Mouse (Mus musculus) lung, embryonic 16.5 days (tissue): Measurements from ENCODE around the gene Traf3ip1. TPM values are rescaled to one million over a fixed set of nuclear protein-coding genes. Genes with fewer than 3 reads are reported as not detected.
A peak's percentile ranks its signal among the peaks of the same experiment; 100 is the strongest.

ENCODE experiments used
- ATAC-seq: fragments of 200-750 bp; cut with Nextera tagmentation; 2 replicates; pipeline ENCODE4 v1.8.0; 2017; ENCODE audit warnings: low read depth, mild to moderate bottlenecking, moderate library complexity
- H3K27ac ChIP-seq: fragments of 300-500 bp; sonication (generic); 2 replicates; pipeline ENCODE4 v1.5.1; 2014; ENCODE audit warnings: mild to moderate bottlenecking, control low read depth, low read length
- H3K27me3 ChIP-seq: fragments of 300-500 bp; sonication (generic); 2 replicates; pipeline ENCODE4 v1.6.1; 2014; ENCODE audit warnings: low read depth, low read length, mixed read lengths; ENCODE audit not compliant: control insufficient read depth, insufficient read depth
- H3K36me3 ChIP-seq: fragments of 300-500 bp; sonication (generic); 2 replicates; pipeline ENCODE4 v1.6.1; 2014; ENCODE audit warnings: low read length; ENCODE audit not compliant: control insufficient read depth, insufficient read depth
- H3K4me1 ChIP-seq: fragments of 300-500 bp; sonication (generic); replicated peaks from 2 replicates; pipeline ENCODE4 v1.6.1; 2014; ENCODE audit warnings: low read length, mixed read lengths; ENCODE audit not compliant: control insufficient read depth, insufficient read depth
- H3K4me2 ChIP-seq: fragments of 300-500 bp; sonication (generic); 2 replicates; pipeline ENCODE4 v1.6.1; 2014; ENCODE audit warnings: low read depth, low read length, control low read depth
- H3K4me3 ChIP-seq: fragments of 300-500 bp; sonication (generic); 2 replicates; pipeline ENCODE4 v1.5.1; 2014; ENCODE audit warnings: mild to moderate bottlenecking, low read length, control low read depth
- H3K9ac ChIP-seq: fragments of 300-500 bp; sonication (generic); 2 replicates; pipeline ENCODE4 v1.6.1; 2014; ENCODE audit warnings: low read length, control low read depth
- H3K9me3 ChIP-seq: fragments of 300-500 bp; sonication (generic); 2 replicates; pipeline ENCODE4 v1.6.1; 2016; ENCODE audit warnings: low read length; ENCODE audit not compliant: control insufficient read depth
- WGBS: fragments of 180-500 bp; shearing (Covaris S2); extraction: QIAGEN DNeasy Blood & Tissue Kit; methylation state at CpG from one replicate; pipeline ENCODE4 v1.1.7; 2014; 5-methylcytosine and 5-hydroxymethylcytosine counted together
- polyA plus RNA-seq: library from polyadenylated mRNA; unstranded; fragments of >200 nt; fragmentation: Nextera tagmentation; extraction: Ambion mirVana; gene quantifications from 2 replicates; pipeline ENCODE4 v1.2.1, GENCODE M21; 2015

Traf3ip1 gene
- polyA plus RNA-seq, 1 experiment from 2014 or later: 13.0 TPM

DNA sequence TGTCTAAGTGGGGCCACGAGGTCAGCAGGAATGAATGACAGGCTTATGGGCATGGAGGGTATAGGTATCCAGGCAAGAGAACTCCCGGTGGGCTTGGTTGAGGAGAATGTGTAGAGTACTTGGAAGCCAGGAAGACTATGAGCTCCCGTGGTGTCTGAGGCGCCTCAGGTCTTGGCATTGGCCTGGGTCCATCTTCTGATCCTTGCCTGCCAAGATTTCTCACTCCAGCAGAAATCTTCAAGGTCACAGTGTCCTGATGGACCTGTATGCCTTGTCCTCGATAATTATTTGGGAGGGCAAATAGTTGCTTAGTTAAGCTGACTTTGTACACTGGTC, 10.5 kb upstream of the Traf3ip1 start:
- no peaks in the 10 kb centered on the region for H3K36me3 ChIP-seq
- peaks cover 3% of the 10 kb centered on the region; the same call in 1 of the 2 replicates for H3K4me1 ChIP-seq
- ATAC-seq: 0 out of 2 replicates have a peak, but pooled peaks have one; percentile 18
- H3K4me3 ChIP-seq: no peak overlapping the region
- H3K4me2 ChIP-seq: no peak overlapping the region
- H3K27me3 ChIP-seq: no peaks in the 10 kb centered on the region
- WGBS: 55% methylated on average over 5 of the region's 5 CpGs
- H3K9ac ChIP-seq: no peak overlapping the region
- H3K27ac ChIP-seq: no peak overlapping the region
- no peaks in the 10 kb centered on the region for H3K9me3 ChIP-seq

DNA sequence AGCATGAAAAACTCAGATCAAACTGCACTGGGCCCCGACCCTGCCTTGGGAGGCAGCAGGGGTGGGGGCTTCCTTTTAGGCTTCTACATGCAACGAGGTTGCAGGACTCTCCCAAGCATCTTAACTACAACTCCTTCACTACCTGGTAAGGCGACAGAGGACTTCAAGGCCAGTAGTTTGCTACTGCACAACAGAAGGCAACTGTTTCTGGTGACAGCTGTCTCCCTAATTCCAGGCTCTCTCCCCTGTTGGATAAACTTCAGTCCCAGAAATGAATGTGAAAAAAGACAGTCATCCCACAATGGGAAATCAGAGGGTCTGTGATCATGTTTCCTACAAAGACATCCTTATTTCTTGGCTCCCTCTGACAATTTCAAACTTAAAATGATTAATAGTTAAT, 9.0 kb upstream of the Traf3ip1 start:
- Histone ChIP-seq H3K36me3 (no peaks in the 10 kb centered on the region), H3K4me2 (no peak overlapping the region), H3K9ac (no peak overlapping the region), H3K9me3 (no peaks in the 10 kb centered on the region), H3K27ac (no peak overlapping the region), H3K4me3 (no peak overlapping the region), H3K4me1 (peaks cover 3% of the 10 kb centered on the region; the same call in 1 of the 2 replicates), H3K27me3 (no peaks in the 10 kb centered on the region)
- no peak for ATAC-seq
- WGBS: 65% methylated on average over 3 of the region's 3 CpGs

DNA sequence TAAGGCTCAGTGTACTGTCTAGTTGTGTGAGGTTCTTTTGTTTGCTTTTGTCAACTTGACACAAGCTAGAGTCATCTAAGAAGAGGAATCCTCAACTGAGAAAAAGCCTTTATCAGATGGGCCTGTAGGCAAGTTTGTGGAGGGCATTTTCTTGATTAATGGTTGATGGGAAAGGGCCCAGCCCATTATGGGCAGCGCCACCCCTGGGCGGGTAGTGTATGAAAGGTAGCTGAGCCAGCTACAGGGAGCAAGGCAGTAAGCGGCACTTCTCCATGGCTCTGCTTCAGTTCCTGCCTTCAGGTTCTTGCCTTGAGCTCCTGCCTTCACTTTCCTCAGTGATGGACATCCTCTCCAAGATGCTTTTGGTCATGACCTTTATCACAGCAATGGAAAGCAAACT, 8.3 kb upstream of the Traf3ip1 start:
- Histone ChIP-seq H3K4me3 (no peak overlapping the region), H3K9me3 (no peaks in the 10 kb centered on the region), H3K27me3 (no peaks in the 10 kb centered on the region), H3K27ac (no peak overlapping the region), H3K4me1 (peaks cover 3% of the 10 kb centered on the region; the same call in 1 of the 2 replicates), H3K9ac (no peak overlapping the region), H3K36me3 (no peaks in the 10 kb centered on the region), H3K4me2 (no peak overlapping the region)
- WGBS: 76% methylated on average over 3 of the region's 3 CpGs
- no peak for ATAC-seq

DNA sequence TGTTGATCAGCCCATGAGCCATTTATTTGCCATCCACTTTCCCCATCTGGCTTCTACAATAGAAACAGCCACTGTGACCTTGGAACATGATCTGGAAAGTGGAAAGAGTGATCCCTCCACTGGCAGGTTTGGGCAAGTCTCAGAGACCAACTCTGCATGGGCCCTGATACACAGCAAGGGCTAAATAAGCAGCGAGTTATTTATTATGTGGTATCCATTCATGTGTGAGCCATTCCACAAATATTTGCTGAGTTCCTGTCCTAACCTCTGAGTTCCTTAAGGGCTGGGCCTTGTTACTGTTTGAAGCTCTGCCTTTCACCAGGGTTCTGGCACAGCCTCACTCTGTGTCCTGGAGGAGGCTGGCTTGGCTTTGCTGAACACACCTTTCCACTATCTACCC, 4.1 kb upstream of the Traf3ip1 start:
- Histone ChIP-seq H3K27me3 (no peaks in the 10 kb centered on the region), H3K4me2 (no peak overlapping the region), H3K36me3 (no peaks in the 10 kb centered on the region), H3K4me3 (no peak overlapping the region), H3K9ac (no peak overlapping the region), H3K9me3 (no peaks in the 10 kb centered on the region), H3K4me1 (peaks cover 6% of the 10 kb centered on the region), H3K27ac (no peak overlapping the region)
- 35% methylated on average over 1 of the region's 1 CpGs for WGBS
- ATAC-seq: no peak

DNA sequence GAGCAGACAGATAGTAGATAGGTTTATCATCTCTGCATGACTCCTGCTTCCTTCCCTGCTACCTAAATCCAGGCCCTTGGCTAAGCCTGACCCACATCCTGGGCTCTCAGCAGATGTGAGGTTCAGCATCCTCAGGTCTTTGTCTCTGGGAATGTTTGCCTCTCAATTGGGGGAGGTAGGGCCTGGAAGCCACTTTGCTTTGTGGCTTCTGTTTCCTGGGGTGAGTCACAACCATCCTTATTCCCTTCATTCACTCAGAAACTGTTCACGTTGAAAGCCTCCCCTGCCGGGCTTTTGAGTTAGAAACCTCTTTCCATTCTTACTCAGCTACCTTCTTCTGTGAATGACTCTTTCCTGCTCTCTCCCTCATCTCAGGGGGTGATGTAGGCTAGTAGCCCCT, 1.7 kb upstream of the Traf3ip1 start:
- Histone ChIP-seq H3K4me2 (no peak overlapping the region), H3K4me1 (peaks cover 16% of the 10 kb centered on the region), H3K9ac (no peak overlapping the region), H3K27me3 (no peaks in the 10 kb centered on the region), H3K9me3 (no peaks in the 10 kb centered on the region), H3K27ac (no peak overlapping the region), H3K4me3 (no peak overlapping the region), H3K36me3 (no peaks in the 10 kb centered on the region)
- no peak for ATAC-seq
- 53% methylated on average over 2 of the region's 2 CpGs for WGBS

DNA sequence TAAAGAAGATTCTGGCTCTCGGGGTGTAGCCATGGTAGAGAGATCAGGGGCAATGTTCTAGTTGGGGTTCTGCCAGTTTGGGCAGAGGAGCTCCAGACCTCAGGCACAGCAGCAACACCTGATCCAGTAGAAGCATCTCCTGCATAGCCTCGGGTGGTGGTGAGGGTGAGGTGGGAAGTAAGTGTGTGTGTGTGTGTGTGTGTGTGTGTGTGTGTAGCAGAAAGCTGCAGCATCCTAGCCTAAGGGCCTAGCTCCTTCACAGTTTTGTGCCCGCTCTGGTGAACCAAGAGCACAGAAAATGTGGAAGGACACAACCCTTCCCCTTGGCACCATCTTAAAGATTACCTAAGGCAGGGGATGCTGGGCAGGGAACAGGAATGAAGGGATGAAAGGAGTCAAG, 509 bp upstream of the Traf3ip1 start:
- ATAC-seq: peak; percentile 9; the same call in 1 of the 2 replicates
- 41% methylated on average over 3 of the region's 3 CpGs for WGBS

DNA sequence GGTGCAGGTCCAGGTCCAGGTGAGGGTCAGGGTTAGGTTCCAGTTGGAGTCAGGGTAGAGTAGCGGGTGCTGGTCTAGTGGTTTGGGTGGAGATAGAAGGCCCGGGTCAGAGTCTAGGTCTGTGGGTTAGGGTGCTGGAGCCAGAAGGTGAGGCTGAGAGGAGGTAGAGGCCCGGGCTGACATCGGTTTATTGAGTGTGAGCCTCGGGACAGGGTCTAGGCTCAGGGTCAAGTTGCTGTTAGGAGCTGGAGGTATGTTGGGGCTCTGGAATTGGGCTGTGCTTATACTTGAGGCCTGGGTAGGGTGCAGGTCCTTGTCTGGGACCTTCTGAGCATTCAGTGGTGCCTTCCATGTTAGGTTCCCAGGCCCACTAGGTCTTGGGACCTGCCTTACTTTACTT, 874 bp downstream of the Traf3ip1 start:
- Histone ChIP-seq H3K4me2 (peak overlapping the region; percentile 75), H3K9ac (peak overlapping the region; percentile 83), H3K27ac (no peak overlapping the region), H3K4me3 (peak overlapping the region; percentile 92), H3K9me3 (no peaks in the 10 kb centered on the region), H3K27me3 (no peaks in the 10 kb centered on the region), H3K36me3 (no peaks in the 10 kb centered on the region), H3K4me1 (peaks cover 16% of the 10 kb centered on the region)
- 33% methylated on average over 5 of the region's 5 CpGs for WGBS
- no peak for ATAC-seq

More for the DNA sequence above, 509 bp upstream of the Traf3ip1 start:
- Histone ChIP-seq H3K4me2 (peak overlapping the region; percentile 58), H3K9me3 (no peaks in the 10 kb centered on the region), H3K36me3 (no peaks in the 10 kb centered on the region), H3K9ac (peak overlapping the region; percentile 83; the same call in 1 of the 2 replicates), H3K27ac (no peak overlapping the region), H3K27me3 (no peaks in the 10 kb centered on the region), H3K4me1 (peaks cover 16% of the 10 kb centered on the region), H3K4me3 (peak overlapping the region; percentile 92)

DNA sequence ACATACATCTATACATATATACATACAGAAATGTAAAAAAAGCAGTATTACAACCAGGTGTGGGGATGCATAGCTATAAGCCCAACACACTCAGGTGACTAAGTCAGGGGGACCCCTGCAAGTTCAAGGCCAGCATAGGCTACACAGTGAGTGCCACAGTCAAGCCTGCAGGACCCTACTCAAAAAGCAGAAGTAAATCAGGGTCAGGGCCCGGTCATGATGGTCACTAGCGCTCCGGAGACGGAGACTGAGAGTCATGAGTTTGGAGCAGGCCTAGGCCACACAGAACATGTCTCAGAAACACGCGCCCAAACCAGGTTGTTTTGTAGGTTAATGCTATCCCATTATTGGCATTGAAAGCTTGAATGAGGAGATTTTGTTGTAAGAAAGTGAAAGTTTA, 4.1 kb downstream of the Traf3ip1 start:
- Histone ChIP-seq H3K4me2 (no peak overlapping the region), H3K9ac (no peak overlapping the region), H3K36me3 (peaks cover 3% of the 10 kb centered on the region; the same call in 1 of the 2 replicates), H3K27me3 (no peaks in the 10 kb centered on the region), H3K27ac (no peak overlapping the region), H3K4me3 (no peak overlapping the region), H3K9me3 (no peaks in the 10 kb centered on the region), H3K4me1 (peaks cover 16% of the 10 kb centered on the region)
- 94% methylated on average over 6 of the region's 6 CpGs for WGBS
- ATAC-seq: no peak

DNA sequence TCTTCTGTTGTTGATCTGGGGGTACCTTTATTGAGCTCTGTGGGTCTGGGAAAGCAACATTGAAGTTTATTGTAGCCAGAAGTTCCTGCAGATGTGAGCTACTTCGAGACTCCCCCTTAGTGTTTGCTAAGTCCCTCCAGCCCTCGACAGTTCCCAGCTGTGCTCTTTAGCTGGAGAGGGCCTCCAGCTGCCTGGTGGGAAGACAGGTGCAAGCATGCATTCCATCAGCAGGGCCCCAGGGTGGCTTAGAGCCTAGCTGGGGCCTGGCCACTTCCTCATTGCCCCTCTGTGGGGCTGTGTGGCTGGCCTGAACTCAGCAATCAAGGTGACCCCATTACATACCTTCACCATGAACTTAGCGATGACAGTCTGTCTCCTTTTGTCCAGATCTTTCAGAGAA, 10.2 kb downstream of the Traf3ip1 start:
- no peaks in the 10 kb centered on the region for H3K4me1 ChIP-seq
- H3K9ac ChIP-seq: no peak overlapping the region
- no peak for ATAC-seq
- H3K9me3 ChIP-seq: no peaks in the 10 kb centered on the region
- H3K36me3 ChIP-seq: peaks cover 6% of the 10 kb centered on the region; the same call in 1 of the 2 replicates
- H3K4me2 ChIP-seq: no peak overlapping the region
- H3K4me3 ChIP-seq: no peak overlapping the region
- no peaks in the 10 kb centered on the region for H3K27me3 ChIP-seq
- no peak overlapping the region for H3K27ac ChIP-seq
- WGBS: 59% methylated on average over 3 of the region's 3 CpGs

DNA sequence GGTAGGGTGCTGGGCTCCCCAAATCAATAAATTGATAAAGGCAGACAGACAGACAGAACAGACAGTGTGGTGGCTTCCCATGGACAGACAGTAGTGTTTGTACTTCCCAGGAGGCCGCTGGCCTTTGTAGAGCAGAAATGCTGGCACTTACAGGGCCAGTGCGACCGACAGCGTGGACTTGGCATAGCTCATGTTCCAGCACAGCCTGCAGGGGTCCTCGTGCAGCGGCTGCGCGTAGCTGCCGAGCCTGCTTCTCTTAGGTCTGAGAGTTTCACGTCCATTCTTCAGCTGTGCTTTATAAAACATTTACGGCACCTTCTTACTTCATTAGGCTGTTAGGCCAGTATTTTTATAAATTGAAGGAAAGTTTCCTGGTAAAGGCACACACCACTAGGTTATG, 20.5 kb downstream of the Traf3ip1 start:
- Histone ChIP-seq H3K4me2 (no peak overlapping the region), H3K36me3 (no peaks in the 10 kb centered on the region), H3K27ac (no peak overlapping the region), H3K9me3 (no peaks in the 10 kb centered on the region), H3K9ac (no peak overlapping the region), H3K27me3 (no peaks in the 10 kb centered on the region), H3K4me1 (no peaks in the 10 kb centered on the region), H3K4me3 (no peak overlapping the region)
- WGBS: 74% methylated on average over 11 of the region's 11 CpGs
- no peak for ATAC-seq
